Mouse (Mus musculus): ENCODE measurements at regions not wholly inside any gene's neighbourhood (a gene's known extent, or its start where the extent isn't known, plus 50 kb on each side); places are given as distances from the start of the nearest gene placed in this dataset.

- DNase-seq (ENCODE audit: low spot score in 2 of 2), result no peak
Measured at GRCm38 (mm10) chr3:66646251-66646650, 334.9 kb upstream of the Rsrc1 start.

- DNase-seq (ENCODE audit: low spot score in 2 of 2), result no peak
Measured at GRCm38 (mm10) chr3:66649271-66649670, 331.9 kb upstream of the Rsrc1 start.

GRCm38 (mm10) chr3:66650076-66650748 lies 331.0 kb upstream of the Rsrc1 start:
- peak; percentile 8 to 23 for DNase-seq (ENCODE audit: low spot score in 2 of 2)

DNA sequence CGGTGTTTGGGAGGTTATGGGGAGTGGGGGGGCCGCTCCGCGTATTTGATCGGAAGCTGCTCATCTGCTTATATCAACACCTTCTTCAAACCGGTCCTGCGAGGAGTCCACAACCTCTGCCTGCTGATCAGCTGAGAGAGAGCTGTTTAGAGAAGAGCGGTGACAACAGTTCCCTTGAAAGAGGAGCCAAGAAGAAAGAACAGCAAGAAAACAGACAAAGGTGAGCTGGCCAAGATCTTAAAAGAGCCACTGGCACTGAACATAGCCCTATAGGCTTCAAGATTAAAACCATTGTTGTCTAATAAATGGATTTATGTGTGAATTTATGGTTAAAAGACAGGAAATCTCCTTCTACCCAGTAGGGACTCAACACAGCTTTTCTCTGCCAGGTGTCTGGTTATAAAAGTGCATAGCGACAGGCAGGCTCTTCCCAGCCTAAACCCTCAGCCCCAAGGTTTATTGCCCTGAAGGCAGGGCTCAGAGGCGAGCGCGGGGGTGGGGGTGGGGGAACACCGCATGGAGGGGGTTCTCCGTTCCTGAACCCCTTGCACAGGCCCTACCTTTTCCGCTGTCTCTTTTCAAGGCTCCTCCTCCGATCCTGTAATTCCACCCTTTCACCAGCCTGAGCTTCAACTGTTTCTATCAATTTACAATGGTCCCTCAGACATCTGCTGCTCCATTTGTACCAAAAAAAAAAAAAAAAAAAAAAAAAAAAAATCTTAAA lies 330.3 kb upstream of the Rsrc1 start:
- no peak for DNase-seq (ENCODE audit: low spot score in 2 of 2)

DNA sequence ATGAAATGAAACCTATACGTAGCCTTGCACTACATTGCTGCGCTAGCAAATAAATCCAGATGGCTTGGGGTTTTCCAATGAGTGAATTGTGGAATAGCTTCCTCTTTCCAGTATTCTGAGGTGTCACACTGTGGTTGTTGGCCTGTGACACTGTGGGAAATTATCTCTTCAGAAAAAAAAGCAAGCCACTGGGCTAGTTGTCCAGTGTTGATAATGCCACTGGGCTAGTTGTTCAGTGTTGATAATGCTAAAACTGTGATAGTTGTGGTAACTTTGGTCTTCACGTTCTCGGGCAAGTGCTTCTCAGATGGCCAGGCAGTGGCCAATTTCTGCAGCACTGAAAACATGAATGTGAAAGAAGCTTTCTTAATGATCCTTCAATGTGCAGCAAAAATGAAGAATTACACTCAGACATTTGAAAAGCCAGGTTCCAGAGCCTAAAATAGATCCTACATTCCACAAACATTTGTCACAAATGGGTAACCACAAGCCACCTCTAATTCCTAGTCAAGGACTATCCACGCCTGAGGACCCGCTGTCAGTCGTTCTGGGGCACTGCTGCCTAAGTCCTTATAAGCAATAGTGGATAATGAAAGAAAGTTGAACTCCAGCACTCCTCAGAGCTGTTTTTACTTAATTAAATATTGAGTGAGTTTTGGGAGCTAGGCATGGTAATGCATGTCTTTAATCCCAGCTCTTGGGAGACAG lies 328.9 kb upstream of the Rsrc1 start:
- DNase-seq (ENCODE audit: low spot score in 2 of 2), result no peak

GRCm38 (mm10) chr3:66653961-66654360 lies 327.2 kb upstream of the Rsrc1 start:
- no peak for DNase-seq (ENCODE audit: low spot score in 2 of 2)

DNA sequence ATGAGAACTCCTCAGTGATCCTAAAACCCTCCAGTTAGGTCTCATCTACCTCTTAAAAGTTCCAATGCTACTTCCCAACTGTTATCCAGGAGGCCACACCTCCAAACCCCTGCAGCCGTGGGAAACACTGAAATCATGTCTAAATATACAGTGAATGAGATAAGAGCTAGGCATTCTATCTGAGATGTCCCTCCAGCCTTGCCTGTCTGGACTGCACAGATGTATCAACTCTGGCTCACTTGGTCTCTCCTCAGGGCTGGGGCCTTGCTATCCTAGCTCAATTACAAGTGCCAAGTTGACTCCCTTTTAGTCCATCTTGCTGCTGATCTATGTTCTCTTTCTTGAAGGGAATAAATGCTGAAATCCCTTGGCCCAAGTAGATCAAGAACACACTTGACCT lies 326.3 kb upstream of the Rsrc1 start:
- no peak for DNase-seq (ENCODE audit: low spot score in 2 of 2)

GRCm38 (mm10) chr3:66656458-66656857 lies 324.7 kb upstream of the Rsrc1 start:
- no peak for DNase-seq (ENCODE audit: low spot score in 2 of 2)

DNA sequence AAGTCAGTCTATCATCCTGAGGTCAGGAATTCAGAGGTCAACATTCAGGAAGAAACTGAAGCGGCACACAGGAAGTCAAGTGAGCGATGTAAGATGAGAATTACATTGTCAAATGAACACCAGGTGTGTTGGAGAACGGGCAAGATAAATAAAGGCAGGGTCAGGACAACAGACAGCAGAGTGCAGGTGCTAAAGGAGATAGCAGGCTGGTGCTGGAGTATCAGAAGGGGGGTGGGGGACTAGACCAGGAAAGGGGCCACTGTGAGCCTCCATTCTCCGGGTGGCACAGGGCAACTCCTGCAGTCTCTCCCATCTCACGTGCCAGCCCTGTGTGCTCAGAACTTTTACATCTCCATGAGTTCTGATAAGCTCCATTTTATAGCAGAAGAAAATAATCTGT lies 320.6 kb upstream of the Rsrc1 start:
- no peak for DNase-seq (ENCODE audit: low spot score in 2 of 2)

DNA sequence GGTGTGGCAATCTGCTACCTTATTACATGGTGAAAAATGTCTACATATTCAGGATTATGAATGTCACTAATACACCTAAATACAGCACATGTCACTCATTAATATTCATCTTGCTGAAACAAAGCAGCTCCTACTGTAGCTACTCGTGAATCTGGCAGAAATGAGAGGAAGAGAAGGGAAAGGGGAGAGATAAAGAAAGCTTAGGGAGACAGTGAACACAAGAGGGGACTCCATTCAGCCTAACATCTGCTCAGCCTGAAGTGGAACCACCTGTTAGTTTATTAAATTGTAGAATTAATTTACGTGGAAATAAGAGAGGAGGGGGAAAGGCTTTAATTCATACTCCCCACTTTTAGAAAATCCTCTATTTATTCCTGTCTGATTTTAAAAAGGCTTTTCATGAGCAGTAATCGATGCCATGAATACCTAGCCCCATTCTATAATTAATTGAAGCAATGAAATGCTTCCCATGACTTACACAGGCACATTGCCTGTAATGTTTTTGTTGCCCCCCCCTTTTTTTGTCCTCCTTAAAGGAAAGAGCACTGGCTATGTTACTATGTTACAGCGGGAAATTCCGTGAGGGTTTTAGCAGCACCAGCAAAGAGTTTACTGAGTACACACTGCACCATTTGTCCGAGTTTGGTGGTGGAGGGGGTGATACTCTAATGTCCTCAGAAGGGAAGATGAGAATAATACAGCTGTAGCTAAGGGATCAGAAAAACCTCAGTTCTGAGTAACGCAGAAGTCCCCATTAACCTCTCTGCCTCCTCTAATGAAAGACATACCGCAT lies 319.2 kb upstream of the Rsrc1 start:
- DNase-seq (ENCODE audit: low spot score in 2 of 2), result no peak

DNA sequence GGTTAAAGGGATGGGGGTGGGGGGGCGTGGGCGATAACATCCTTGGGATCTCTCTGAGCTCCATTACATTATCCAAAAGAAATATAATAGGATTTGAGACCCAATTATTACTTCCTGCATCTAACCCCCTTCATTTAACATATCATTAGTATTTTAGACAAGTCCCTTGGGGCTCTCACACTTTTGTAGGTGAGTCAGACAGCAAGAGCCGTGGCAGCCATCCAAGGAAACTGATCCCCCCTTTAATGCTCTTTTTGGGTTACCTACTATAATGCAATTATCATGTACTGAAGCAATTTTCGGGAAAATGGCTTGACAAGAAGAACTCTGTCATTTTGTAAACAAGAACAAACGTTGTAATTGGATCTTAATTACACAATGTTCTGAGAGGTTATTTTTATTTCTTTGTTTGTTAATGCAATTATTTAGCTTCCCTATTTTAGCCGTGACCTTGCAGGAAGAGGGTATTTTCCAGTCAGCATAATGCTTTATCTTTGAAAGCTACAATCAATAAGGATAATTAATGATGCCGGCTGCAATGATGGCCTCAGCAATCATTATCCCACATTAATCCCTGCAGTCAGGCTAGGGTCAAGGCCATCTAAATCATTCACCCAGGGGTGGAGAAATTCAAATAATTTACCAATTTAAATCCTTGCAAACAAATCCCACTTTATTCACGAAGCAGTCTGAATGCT lies 297.5 kb upstream of the Rsrc1 start:
- DNase-seq (ENCODE audit: low spot score in 2 of 2), result no peak

GRCm38 (mm10) chr3:66684287-66684903 lies 296.8 kb upstream of the Rsrc1 start:
- DNase-seq (ENCODE audit: low spot score in 2 of 2), result no peak

- DNase-seq (ENCODE audit: low spot score in 2 of 2), result no peak
Measured at GRCm38 (mm10) chr3:66685136-66685535, 296.1 kb upstream of the Rsrc1 start.

DNA sequence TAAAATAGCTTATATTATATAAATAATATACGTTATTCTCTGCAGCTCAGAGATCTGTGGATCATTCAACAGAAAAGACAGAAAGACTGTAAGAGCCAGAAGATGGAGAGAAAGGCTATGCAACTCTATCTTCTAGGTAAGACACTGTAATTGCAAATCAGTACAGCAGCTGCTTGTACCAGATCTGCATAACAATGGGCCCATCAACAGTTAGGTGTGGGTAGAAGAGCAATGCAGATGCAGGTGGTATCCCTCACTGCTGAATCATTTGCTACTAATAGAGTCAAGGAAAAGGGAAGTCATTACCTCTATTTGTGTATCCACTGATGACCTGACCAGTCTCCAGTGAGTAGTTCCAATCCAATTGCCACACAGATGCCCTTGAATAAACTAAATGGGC lies 294.1 kb upstream of the Rsrc1 start:
- no peak for DNase-seq (ENCODE audit: low spot score in 2 of 2)

GRCm38 (mm10) chr3:66690906-66691522 lies 290.2 kb upstream of the Rsrc1 start:
- no peak for DNase-seq (ENCODE audit: low spot score in 2 of 2)

DNA sequence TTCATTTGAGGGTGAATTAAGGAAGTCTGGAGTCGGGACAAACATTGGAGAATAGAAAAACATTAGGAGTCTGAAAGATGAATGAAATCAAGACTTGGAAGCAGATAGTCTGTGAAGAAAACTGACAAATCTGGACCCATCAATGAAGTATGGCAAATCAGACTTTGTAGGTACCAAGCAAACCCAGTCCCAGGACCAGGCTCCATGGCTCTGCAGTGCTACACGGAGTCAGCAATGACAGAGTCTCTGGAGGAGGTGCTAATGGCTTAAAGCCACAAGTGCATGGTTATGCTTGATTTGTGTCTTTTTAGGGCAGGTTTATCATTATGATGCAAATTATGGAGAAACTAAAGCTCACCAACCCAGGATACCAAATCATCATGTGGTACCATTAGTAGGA lies 286.1 kb upstream of the Rsrc1 start:
- no peak for DNase-seq (ENCODE audit: low spot score in 2 of 2)

DNA sequence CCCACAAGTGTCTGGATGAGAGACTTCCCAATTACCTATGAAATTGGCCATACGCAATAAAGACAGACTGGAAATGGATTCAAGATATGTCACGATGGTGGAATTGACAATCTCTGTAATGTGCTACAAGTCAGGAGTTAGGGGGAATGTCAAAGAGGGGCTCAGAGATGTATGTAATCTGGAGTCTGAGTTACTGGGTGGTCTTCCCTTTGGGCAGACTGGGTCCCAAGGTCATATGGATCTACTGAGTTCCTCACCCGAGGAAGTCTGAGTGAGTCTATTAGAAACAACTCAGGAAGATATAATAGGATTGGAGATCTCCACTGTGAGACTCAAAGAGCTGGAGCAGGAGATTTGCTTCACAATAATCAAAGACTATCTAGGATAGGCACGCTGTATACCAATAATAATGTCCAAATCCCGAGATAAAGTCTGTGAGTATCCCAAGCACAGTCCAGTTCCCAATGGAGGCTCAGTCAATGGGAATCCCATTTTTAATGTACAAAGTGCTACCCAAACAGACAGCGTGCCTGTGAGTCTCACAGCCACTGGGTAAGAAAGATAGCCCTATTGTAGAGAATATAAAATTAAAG lies 285.4 kb upstream of the Rsrc1 start:
- DNase-seq (ENCODE audit: low spot score in 2 of 2), result no peak

DNA sequence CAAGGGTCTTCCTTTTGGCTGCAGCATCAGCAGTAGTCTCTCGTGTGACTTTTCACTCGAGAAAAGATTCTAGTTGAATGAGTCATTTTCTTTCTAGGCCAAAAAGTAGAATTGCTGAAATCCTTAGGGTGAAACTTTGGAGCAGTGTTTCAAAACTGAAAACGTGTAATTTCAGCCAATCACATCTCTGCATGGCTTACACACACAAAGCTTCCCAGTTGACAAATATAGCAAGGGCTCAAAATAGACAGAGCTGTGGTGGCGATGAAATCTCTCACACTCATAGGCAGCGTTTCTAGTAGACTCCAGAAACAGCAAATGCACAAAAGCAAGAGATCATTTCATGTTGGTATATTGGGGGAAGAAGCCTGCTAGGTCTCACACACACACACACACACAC lies 283.1 kb upstream of the Rsrc1 start:
- DNase-seq (ENCODE audit: low spot score in 2 of 2), result peak; percentile 7 to 8

GRCm38 (mm10) chr3:66705766-66706165 lies 275.4 kb upstream of the Rsrc1 start:
- DNase-seq (ENCODE audit: low spot score in 2 of 2), result no peak

DNA sequence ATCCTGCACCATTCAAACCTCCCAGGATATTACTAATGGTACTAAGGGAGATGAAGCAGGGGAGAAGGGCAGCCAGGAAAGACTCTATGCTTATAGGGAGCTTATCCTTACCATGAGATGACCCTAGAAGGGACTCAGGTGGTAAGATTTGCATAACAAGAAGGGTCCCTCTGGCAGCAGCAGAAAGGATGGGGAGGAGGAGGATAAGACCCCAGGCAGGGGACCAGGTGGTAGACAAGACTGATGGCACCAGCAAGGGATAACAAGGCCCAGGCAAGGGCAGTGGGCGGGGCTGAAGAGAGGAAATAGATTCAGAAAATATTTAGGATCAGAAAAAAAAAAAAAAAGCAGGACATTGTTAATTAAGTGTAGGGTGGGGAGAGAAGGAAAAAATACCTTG lies 245.7 kb upstream of the Rsrc1 start:
- DNase-seq (ENCODE audit: low spot score in 2 of 2), result no peak

Data from frontal cortex, postnatal 10 days (tissue).